Mouse (Mus musculus) MEL (cell line): ENCODE results near the gene Kdm5b. TPM values are rescaled to one million over a fixed set of nuclear protein-coding genes. Genes with fewer than 3 reads are reported as not detected.

Experiments
- DNase-seq: peaks from one replicate; pipeline ENCODE4 v3.0.0; 2011; ENCODE audit warnings: low read depth, low spot score
- H3K27ac ChIP-seq: 2 replicates; pipeline ENCODE4 v1.5.1; 2012; ENCODE audit warnings: low read depth, mild to moderate bottlenecking, control low read depth, low read length, moderate library complexity; ENCODE audit not compliant: control insufficient read depth
- H3K27me3 ChIP-seq, 2 experiments: fragments of 150-350 bp in 1 of 2; sonication (generic) in 1 of 2; 2 replicates each; pipeline ENCODE4 v1.6.1; 2012; ENCODE audit warnings: low read length in 2 of 2, mild to moderate bottlenecking in 2 of 2, improper control_type of control experiment in 1 of 2, moderate library complexity in 1 of 2; ENCODE audit not compliant: insufficient read depth in 2 of 2, control insufficient read depth in 1 of 2
- H3K36me3 ChIP-seq, 2 experiments: 2 replicates each; pipeline ENCODE4 v1.6.1; 2012 to 2014; ENCODE audit warnings: low read length in 2 of 2, improper control_type of control experiment in 1 of 2, inconsistent platforms in 1 of 2, mild to moderate bottlenecking in 1 of 2; ENCODE audit not compliant: insufficient read depth in 2 of 2, control insufficient read depth in 1 of 2
- H3K4me1 ChIP-seq, 2 experiments: fragments of 150-350 bp in 1 of 2; sonication (generic) in 1 of 2; 2 replicates each; pipeline ENCODE4 v1.6.1; 2012; ENCODE audit warnings: low read length in 2 of 2, improper control_type of control experiment in 1 of 2, mild to moderate bottlenecking in 1 of 2; ENCODE audit not compliant: insufficient read depth in 2 of 2, control insufficient read depth in 1 of 2
- H3K4me3 ChIP-seq, 2 experiments: fragments of 150-350 bp in 1 of 2; sonication (generic) in 1 of 2; 2 replicates each; pipeline ENCODE4 v1.5.1; 2012; ENCODE audit warnings: low read depth in 2 of 2, low read length in 2 of 2, mild to moderate bottlenecking in 2 of 2, moderate library complexity in 2 of 2, control low read depth in 1 of 2, improper control_type of control experiment in 1 of 2; ENCODE audit not compliant: control insufficient read depth in 1 of 2, insufficient read depth in 1 of 2
- H3K79me2 ChIP-seq: 2 replicates; pipeline ENCODE4 v1.6.1; 2012; ENCODE audit warnings: mild to moderate bottlenecking, low read length, moderate library complexity; ENCODE audit not compliant: control insufficient read depth, poor library complexity, insufficient read depth
- H3K9ac ChIP-seq: 2 replicates; pipeline ENCODE4 v1.6.1; 2012; ENCODE audit warnings: low read depth, mild to moderate bottlenecking, control low read depth, low read length, moderate library complexity; ENCODE audit not compliant: control insufficient read depth, poor library complexity, severe bottlenecking
- H3K9me3 ChIP-seq: fragments of 150-350 bp; sonication (generic); replicated peaks from 2 replicates; pipeline ENCODE4 v1.6.1; 2012; ENCODE audit warnings: mild to moderate bottlenecking, low read length, improper control_type of control experiment, moderate library complexity; ENCODE audit not compliant: insufficient read depth
- BHLHE40 ChIP-seq: IDR thresholded peaks from 2 replicates; pipeline ENCODE4 v1.6.1; 2012; ENCODE audit warnings: low read depth, mild to moderate bottlenecking, inconsistent platforms, low read length, improper control_type of control experiment, borderline replicate concordance
- CHD1 ChIP-seq: IDR thresholded peaks from 2 replicates; pipeline ENCODE4 v1.6.1; 2012; ENCODE audit warnings: low read depth, mild to moderate bottlenecking, inconsistent platforms, low read length, improper control_type of control experiment
- CTCF ChIP-seq, 3 experiments: IDR thresholded peaks in 2 of 3; conservative IDR thresholded peaks in 1 of 3; 2 replicates each; pipeline ENCODE4 v1.5.1; 2011 to 2012; ENCODE audit warnings: low read length in 3 of 3, low read depth in 2 of 3, mild to moderate bottlenecking in 2 of 3, improper control_type of control experiment in 1 of 3, inconsistent platforms in 1 of 3, mixed read lengths in 1 of 3, moderate library complexity in 1 of 3; ENCODE audit not compliant: control insufficient read depth in 1 of 3, insufficient read depth in 1 of 3, poor library complexity in 1 of 3, severe bottlenecking in 1 of 3
- ELF1 ChIP-seq: IDR thresholded peaks from 2 replicates; pipeline ENCODE4 v1.6.1; 2014; ENCODE audit warnings: low read depth, mild to moderate bottlenecking, inconsistent platforms, low read length, improper control_type of control experiment, moderate library complexity
- GABPA ChIP-seq: IDR thresholded peaks from 2 replicates; pipeline ENCODE4 v1.6.1; 2012; ENCODE audit warnings: low read depth, mild to moderate bottlenecking, inconsistent platforms, low read length, improper control_type of control experiment, moderate library complexity
- GATA1 ChIP-seq: IDR thresholded peaks from 2 replicates; pipeline ENCODE4 v1.6.1; 2011; ENCODE audit warnings: low read depth, low read length, improper control_type of control experiment
- KAT2A ChIP-seq: conservative IDR thresholded peaks from 2 replicates; pipeline ENCODE4 v1.6.1; 2012; ENCODE audit warnings: low read depth, low read length, improper control_type of control experiment, inconsistent platforms
- MAFK ChIP-seq: IDR thresholded peaks from 2 replicates; pipeline ENCODE4 v1.6.1; 2011; ENCODE audit warnings: low read depth, mild to moderate bottlenecking, low read length, improper control_type of control experiment, borderline replicate concordance
- MAX ChIP-seq: IDR thresholded peaks from 2 replicates; pipeline ENCODE4 v1.6.1; 2011; ENCODE audit warnings: low read length, improper control_type of control experiment
- MAZ ChIP-seq: IDR thresholded peaks from 2 replicates; pipeline ENCODE4 v1.6.1; 2012; ENCODE audit warnings: low read depth, mild to moderate bottlenecking, inconsistent platforms, low read length, improper control_type of control experiment
- MXI1 ChIP-seq: IDR thresholded peaks from 2 replicates; pipeline ENCODE4 v1.6.1; 2011; ENCODE audit warnings: mild to moderate bottlenecking, low read depth, low read length, improper control_type of control experiment
- MYB ChIP-seq: IDR thresholded peaks from 2 replicates; pipeline ENCODE4 v1.6.1; 2011; ENCODE audit warnings: mild to moderate bottlenecking, low read depth, low read length, improper control_type of control experiment
- NELFE ChIP-seq: IDR thresholded peaks from 2 replicates; pipeline ENCODE4 v1.6.1; 2011; ENCODE audit warnings: low read depth, low read length, improper control_type of control experiment
- NRF1 ChIP-seq: IDR thresholded peaks from 2 replicates; pipeline ENCODE4 v1.6.1; 2014; ENCODE audit warnings: low read depth, mild to moderate bottlenecking, inconsistent platforms, low read length, improper control_type of control experiment, moderate library complexity; ENCODE audit not compliant: poor library complexity, insufficient read depth, severe bottlenecking
- POLR2A ChIP-seq, 2 experiments: IDR thresholded peaks; 2 replicates each; pipeline ENCODE4 v1.6.1; 2011 to 2012; ENCODE audit warnings: low read length in 2 of 2, mild to moderate bottlenecking in 2 of 2, control low read depth in 1 of 2, improper control_type of control experiment in 1 of 2, low read depth in 1 of 2, moderate library complexity in 1 of 2; ENCODE audit not compliant: control insufficient read depth in 1 of 2, insufficient read depth in 1 of 2, poor library complexity in 1 of 2
- POLR2AphosphoS2 ChIP-seq: IDR thresholded peaks from 2 replicates; pipeline ENCODE4 v1.6.1; 2011; ENCODE audit warnings: low read length, improper control_type of control experiment
- POLR2AphosphoS5 ChIP-seq: IDR thresholded peaks from 2 replicates; pipeline ENCODE4 v1.6.1; 2012; ENCODE audit warnings: low read depth, borderline replicate concordance, mild to moderate bottlenecking, inconsistent platforms, low read length, moderate library complexity, mixed read lengths
- TBP ChIP-seq: IDR thresholded peaks from 2 replicates; pipeline ENCODE4 v1.8.0; 2011; ENCODE audit warnings: low read depth, low read length, improper control_type of control experiment
- TCF12 ChIP-seq: IDR thresholded peaks from 2 replicates; pipeline ENCODE4 v1.6.1; 2014; ENCODE audit warnings: low read depth, mild to moderate bottlenecking, inconsistent platforms, low read length, improper control_type of control experiment, moderate library complexity
- UBTF ChIP-seq: IDR thresholded peaks from 2 replicates; pipeline ENCODE4 v1.6.1; 2012; ENCODE audit warnings: low read depth, mild to moderate bottlenecking, inconsistent platforms, low read length, improper control_type of control experiment, moderate library complexity, borderline replicate concordance; ENCODE audit not compliant: insufficient read depth
- USF1 ChIP-seq: IDR thresholded peaks from 2 replicates; pipeline ENCODE4 v1.6.1; 2014; ENCODE audit warnings: low read depth, mild to moderate bottlenecking, inconsistent platforms, low read length, improper control_type of control experiment, moderate library complexity
- ZC3H11A ChIP-seq: IDR thresholded peaks from 2 replicates; pipeline ENCODE4 v1.6.1; 2012; ENCODE audit warnings: low read depth, mild to moderate bottlenecking, inconsistent platforms, low read length, improper control_type of control experiment
- ZMIZ1 ChIP-seq: IDR thresholded peaks from 2 replicates; pipeline ENCODE4 v1.6.1; 2012; ENCODE audit warnings: low read depth, mild to moderate bottlenecking, inconsistent platforms, low read length, improper control_type of control experiment, moderate library complexity
- ZNF384 ChIP-seq: IDR thresholded peaks from 2 replicates; pipeline ENCODE4 v1.6.1; 2012; ENCODE audit warnings: low read depth, mild to moderate bottlenecking, inconsistent platforms, low read length, improper control_type of control experiment
- polyA plus RNA-seq, 2 experiments: library from polyadenylated mRNA; stranded (reverse) in 1 of 2; unstranded in 1 of 2; fragments of >175 nt in 1 of 2; fragments of >200 nt in 1 of 2; gene quantifications; 2 replicates each; pipeline versions ENCODE4 v1.2.1 to v1.2.4; 2012; ENCODE audit warnings: low replicate concordance in 2 of 2, low read depth in 1 of 2; ENCODE audit not compliant: insufficient read length in 2 of 2, insufficient read depth in 1 of 2, missing spikeins in 1 of 2
- total RNA-seq: library from RNA; depleted of rRNA; stranded (reverse); fragments of 300-350 nt; gene quantifications from 2 replicates; pipeline ENCODE4 v1.2.3, GENCODE M21; 2012

Kdm5b gene
- total and polyA plus RNA-seq, 3 experiments: 25.5 to 48.6 (median 31.8) TPM

GRCm38 (mm10) chr1:134559976-134560375, at the start of gene Kdm5b (continued):
- TF ChIP-seq UBTF (no peak), ZC3H11A (no peak)
- TF ChIP-seq, all 39 proteins: peak for 23

- H3K9me3 ChIP-seq: no peaks in the 10 kb centered on the region
- no peak overlapping the region for H3K4me3 ChIP-seq
- no peak overlapping the region for H3K9ac ChIP-seq
- H3K4me1 ChIP-seq: peaks cover 2 to 9% of the 10 kb centered on the region in 2 experiments; a peak in 3 of 4 replicates
- TF ChIP-seq CHD1 (no peak), GABPA (no peak), POLR2AphosphoS2 (no peak), MYB (no peak), POLR2AphosphoS5 (no peak), GATA1 (no peak), ZNF384 (no peak), ZMIZ1 (no peak), TCF12 (no peak), MAFK (no peak), KAT2A (no peak), BHLHE40 (no peak), MAZ (no peak)
- H3K27me3 ChIP-seq: no peaks in the 10 kb centered on the region
- DNase-seq: no peak
- H3K79me2 ChIP-seq: no peaks in the 10 kb centered on the region
- peaks cover 2% of the 10 kb centered on the region in 2 experiments; a peak in 2 of 4 replicates for H3K36me3 ChIP-seq
- H3K27ac ChIP-seq: no peak overlapping the region
Observed at GRCm38 (mm10) chr1:134512183-134512582, 47.8 kb upstream of the Kdm5b start.

GRCm38 (mm10) chr1:134512584-134512983, 47.4 kb upstream of the Kdm5b start:
- Histone ChIP-seq H3K79me2 (no peaks in the 10 kb centered on the region), H3K9me3 (no peaks in the 10 kb centered on the region), H3K4me1 (peaks cover 2 to 9% of the 10 kb centered on the region in 2 experiments; a peak in 3 of 4 replicates), H3K36me3 (peaks cover 2 to 3% of the 10 kb centered on the region in 2 experiments; a peak in 3 of 4 replicates), H3K9ac (no peak overlapping the region), H3K4me3 (no peak overlapping the region), H3K27me3 (no peaks in the 10 kb centered on the region), H3K27ac (no peak overlapping the region)
- TF ChIP-seq CTCF (IDR thresholded peaks at IDR 0.05 in 2 of 3, conservative IDR thresholded peaks at IDR 0.05 in 1 of 3; ENCODE audit: control insufficient read depth in 1 of 3, insufficient read depth in 1 of 3, low read depth in 2 of 3, low read length in 3 of 3, poor library complexity in 1 of 3, severe bottlenecking in 1 of 3) (no peak), MAFK (no peak), TBP (no peak), GABPA (no peak), POLR2AphosphoS5 (no peak), ELF1 (no peak), POLR2A (IDR thresholded peaks at IDR 0.05; ENCODE audit: control insufficient read depth in 1 of 2, insufficient read depth in 1 of 2, low read depth in 1 of 2, low read length in 2 of 2, poor library complexity in 1 of 2) (no peak), USF1 (no peak), MXI1 (no peak), NRF1 (no peak), MAX (no peak), NELFE (no peak), MAZ (no peak), KAT2A (no peak), TCF12 (no peak), UBTF (no peak)
- no peak for DNase-seq
